Mouse (Mus musculus): ENCODE measurements around the gene Gprc5d.

DNA sequence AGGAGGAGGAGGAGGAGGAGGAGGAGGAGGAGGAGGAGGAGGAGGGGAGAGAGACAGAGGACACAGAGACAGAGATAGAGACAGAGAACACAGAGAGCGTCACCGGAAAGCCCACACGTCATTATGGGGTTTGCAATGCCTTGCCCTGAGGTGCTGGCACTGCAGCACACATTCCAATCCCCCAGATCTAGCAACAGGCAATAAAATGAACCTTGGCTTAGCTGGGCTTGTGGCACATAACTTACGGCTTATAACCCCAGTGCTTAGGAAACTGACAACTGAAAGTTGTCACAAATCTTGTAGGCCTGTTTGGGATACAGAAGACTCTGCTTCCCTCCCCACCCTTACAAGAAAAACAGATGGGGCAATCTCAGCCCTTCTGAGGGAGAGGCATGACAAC, 27.4 kb downstream of the Gprc5d start:
- no peak for TF ChIP-seq CTCF (IDR thresholded peaks at IDR 0.05; ENCODE audit: borderline replicate concordance, extremely low read depth, insufficient read depth, insufficient read length)
- TF ChIP-seq POLR2A (IDR thresholded peaks at IDR 0.05; ENCODE audit: borderline replicate concordance, extremely low read depth, insufficient read depth, insufficient read length, poor library complexity, severe bottlenecking): no peak

All from brain, embryonic 14.5 days (tissue).